18 mouse cellular contexts compared by ENCODE assay signal in genomic region chr9:32510454-32511263, GRCm38 (mm10). TPM values are rescaled to one million over a fixed set of nuclear protein-coding genes. Genes with fewer than 3 reads are reported as not detected.
DNase-seq lines count a peak whose midpoint lies in the region; ATAC-seq and TF ChIP-seq lines count a peak whose summit lies in the region.
"Had no signal": no experiment of that assay in that cellular context is flagged by ENCODE, and none has a peak within 500 bp of the region (broad histone marks: within the 10 kb centered on the region; RNA-seq: fewer than 3 reads in every experiment).

No protein-coding gene starts in this region.

- no peaks in the 10 kb centered on the region for H3K9me3 ChIP-seq in limb, embryonic 11.5 days (ENCODE audit: control insufficient read depth, low read length)
- no peaks in the 10 kb centered on the region for H3K9me3 ChIP-seq in limb, embryonic 10.5 days (replicated peaks)
- H3K9me3 ChIP-seq in G1E (replicated peaks), result peaks cover 14% of the 10 kb centered on the region; the same call in 1 of the 2 replicates
- H3K9me3 ChIP-seq in liver, embryonic 13.5 days (replicated peaks), result no peaks in the 10 kb centered on the region
- H3K9me3 ChIP-seq in intestine, embryonic 15.5 days, result no peaks in the 10 kb centered on the region
- H3K9me3 ChIP-seq: embryonic facial prominence, embryonic 13.5 days; hindbrain, embryonic 15.5 days; limb, embryonic 13.5 days; lung, embryonic 15.5 days had no signal

- H3K27ac ChIP-seq in limb, embryonic 11.5 days (replicated peaks; ENCODE audit: low read depth, low read length), result 0 out of 2 replicates have a peak overlapping the region, but pooled peaks have one; percentile 21
- no peak overlapping the region for H3K27ac ChIP-seq in limb, embryonic 10.5 days
- H3K27ac ChIP-seq in liver, embryonic 13.5 days, result no peak overlapping the region
- H3K27ac ChIP-seq in intestine, embryonic 15.5 days, result no peak overlapping the region
- H3K27ac ChIP-seq: embryonic facial prominence, embryonic 13.5 days; hindbrain, embryonic 15.5 days; limb, embryonic 13.5 days; lung, embryonic 15.5 days had no signal

- ATAC-seq in limb, embryonic 11.5 days (ENCODE audit: insufficient number of reproducible peaks, low FRiP score, low TSS enrichment, low read depth), result no peak
- 0 out of 2 replicates have a peak, but pooled peaks have one; percentile 12 for ATAC-seq in G1E (ENCODE audit: extremely low read depth, insufficient number of reproducible peaks, low FRiP score, poor library complexity, severe bottlenecking)
- ATAC-seq in liver, embryonic 13.5 days (ENCODE audit: low read depth), result peak; percentile 37; the same call in 1 of the 2 replicates
- ATAC-seq in intestine, embryonic 15.5 days, result no peak
- ATAC-seq: forebrain, embryonic 16.5 days had no signal

- no peak overlapping the region for H3K9ac ChIP-seq in limb, embryonic 11.5 days (ENCODE audit: low read length)
- no peak overlapping the region for H3K9ac ChIP-seq in liver, embryonic 13.5 days
- H3K9ac ChIP-seq in intestine, embryonic 15.5 days, result no peak overlapping the region
- H3K9ac ChIP-seq: embryonic facial prominence, embryonic 13.5 days; hindbrain, embryonic 15.5 days; limb, embryonic 13.5 days; lung, embryonic 15.5 days had no signal

- H3K4me1 ChIP-seq in limb, embryonic 11.5 days (ENCODE audit: control insufficient read depth, insufficient read depth, low read length), result peaks cover 38% of the 10 kb centered on the region
- H3K4me1 ChIP-seq in limb, embryonic 10.5 days, result peaks cover 81% of the 10 kb centered on the region
- H3K4me1 ChIP-seq in G1E (ENCODE audit: insufficient read depth, low read depth, low read length), result peaks cover 38% of the 10 kb centered on the region
- H3K4me1 ChIP-seq in liver, embryonic 13.5 days (replicated peaks), result peaks cover 74% of the 10 kb centered on the region
- peaks cover 11% of the 10 kb centered on the region; the same call in 1 of the 2 replicates for H3K4me1 ChIP-seq in intestine, embryonic 15.5 days (replicated peaks)
- H3K4me1 ChIP-seq: hindbrain, embryonic 15.5 days had no signal

- WGBS in limb, embryonic 11.5 days, result 89% methylated on average over 7 of the region's 7 CpGs
- WGBS in limb, embryonic 10.5 days, result 83% methylated on average over 7 of the region's 7 CpGs
- WGBS in liver, embryonic 13.5 days (ENCODE audit: insufficient replicate concordance), result 25% methylated on average over 7 of the region's 7 CpGs
- 81% methylated on average over 7 of the region's 7 CpGs for WGBS in intestine, embryonic 15.5 days

- H3K4me3 ChIP-seq in limb, embryonic 11.5 days (ENCODE audit: low read depth, low read length), result no peak overlapping the region
- H3K4me3 ChIP-seq in limb, embryonic 10.5 days, result no peak overlapping the region
- H3K4me3 ChIP-seq in G1E (ENCODE audit: low read depth, low read length), result no peak overlapping the region
- no peak overlapping the region for H3K4me3 ChIP-seq in liver, embryonic 13.5 days (replicated peaks)
- no peak overlapping the region for H3K4me3 ChIP-seq in intestine, embryonic 15.5 days (replicated peaks)
- H3K4me3 ChIP-seq: embryonic facial prominence, embryonic 13.5 days; hindbrain, embryonic 15.5 days; limb, embryonic 13.5 days; lung, embryonic 15.5 days had no signal

- H3K36me3 ChIP-seq in limb, embryonic 11.5 days (ENCODE audit: control insufficient read depth, insufficient read depth, low read length), result no peaks in the 10 kb centered on the region
- H3K36me3 ChIP-seq in limb, embryonic 10.5 days, result peaks cover 35% of the 10 kb centered on the region
- no peaks in the 10 kb centered on the region for H3K36me3 ChIP-seq in G1E (replicated peaks)
- no peaks in the 10 kb centered on the region for H3K36me3 ChIP-seq in liver, embryonic 13.5 days
- no peaks in the 10 kb centered on the region for H3K36me3 ChIP-seq in intestine, embryonic 15.5 days
- H3K36me3 ChIP-seq: embryonic facial prominence, embryonic 13.5 days; hindbrain, embryonic 15.5 days; limb, embryonic 13.5 days; lung, embryonic 15.5 days had no signal

- no peak overlapping the region for H3K4me2 ChIP-seq in limb, embryonic 11.5 days (ENCODE audit: low read depth, severe bottlenecking)
- no peak overlapping the region for H3K4me2 ChIP-seq in liver, embryonic 13.5 days
- no peak overlapping the region for H3K4me2 ChIP-seq in intestine, embryonic 15.5 days (replicated peaks)
- H3K4me2 ChIP-seq: embryonic facial prominence, embryonic 13.5 days; hindbrain, embryonic 15.5 days; limb, embryonic 13.5 days; lung, embryonic 15.5 days had no signal

- TF ChIP-seq CTCF in G1E (IDR thresholded peaks at IDR 0.05; ENCODE audit: low read depth, low read length), result no peak

- no peak for DNase-seq in limb, embryonic 11.5 days (ENCODE audit: low spot score)
- DNase-seq in limb, embryonic 10.5 days (ENCODE audit: low spot score), result no peak
- DNase-seq in A20 (ENCODE audit: low read depth, low spot score) (peak; percentile 76), G1E (ENCODE audit: low spot score) (no peak)
- no peak for DNase-seq in liver, embryonic 13.5 days
- no peak for DNase-seq in testis, postnatal 10 days (ENCODE audit: low spot score)
- DNase-seq in cerebellum, adult 8-10 months, result no peak
- DNase-seq: adrenal gland, postnatal 14 days; cerebellum, adult 9-10 months; heart, postnatal 36 days; kidney, adult 18-20 months; kidney, postnatal 25 days had no signal

- H3K27me3 ChIP-seq in limb, embryonic 11.5 days (ENCODE audit: control insufficient read depth, insufficient read depth, low read length), result no peaks in the 10 kb centered on the region
- no peaks in the 10 kb centered on the region for H3K27me3 ChIP-seq in limb, embryonic 10.5 days (ENCODE audit: low read depth, poor library complexity, severe bottlenecking)
- H3K27me3 ChIP-seq in G1E (ENCODE audit: insufficient read depth, low read length), result no peaks in the 10 kb centered on the region
- peaks cover 15% of the 10 kb centered on the region for H3K27me3 ChIP-seq in liver, embryonic 13.5 days
- no peaks in the 10 kb centered on the region for H3K27me3 ChIP-seq in intestine, embryonic 15.5 days (replicated peaks)
- H3K27me3 ChIP-seq: embryonic facial prominence, embryonic 13.5 days; hindbrain, embryonic 15.5 days; limb, embryonic 13.5 days; lung, embryonic 15.5 days had no signal

RNA-seq across cellular contexts. Expression of gene Fli1, which starts 32.0 kb away (rescaled TPM):
- 62.2 and 68.3 TPM in 2 replicates for polyA plus RNA-seq in limb, embryonic 11.5 days (2014; fragmentation: Nextera tagmentation; extraction: Ambion mirVana)
- 50.6 and 71.2 TPM in 2 replicates for polyA plus RNA-seq in limb, embryonic 10.5 days (2016; fragmentation: Nextera tagmentation; extraction: Ambion mirVana)
- total RNA-seq in G1E (2014; fragmentation: Nextera tagmentation) (4.9 and 5.8 TPM in 2 replicates), G1E (2017) (24.2 and 27.0 TPM in 2 replicates)
- 2.5 and 3.4 TPM in 2 replicates for polyA plus RNA-seq in G1E (2012)
- polyA plus RNA-seq in liver, embryonic 13.5 days (2015; fragmentation: Nextera tagmentation; extraction: Ambion mirVana), result 9.1 and 13.2 TPM in 2 replicates
- 12.6 and 14.4 TPM in 2 replicates for polyA plus RNA-seq in intestine, embryonic 15.5 days (2015; fragmentation: Nextera tagmentation; extraction: Ambion mirVana)

Comparison
In these comparisons a context has a peak if more than half of its experiments do, and no peak if none do; other contexts are left out.
1. ATAC-seq: peak in G1E (single experiment) and liver, embryonic 13.5 days (single experiment); none in limb, embryonic 11.5 days (single experiment) and intestine, embryonic 15.5 days (single experiment).